Mouse (Mus musculus): ENCODE results near the gene Rassf3.

Gene Rassf3

GRCm38 (mm10) chr10:121459124-121459853, 16.9 kb downstream of the Rassf3 start:
- no peak for DNase-seq

DNA sequence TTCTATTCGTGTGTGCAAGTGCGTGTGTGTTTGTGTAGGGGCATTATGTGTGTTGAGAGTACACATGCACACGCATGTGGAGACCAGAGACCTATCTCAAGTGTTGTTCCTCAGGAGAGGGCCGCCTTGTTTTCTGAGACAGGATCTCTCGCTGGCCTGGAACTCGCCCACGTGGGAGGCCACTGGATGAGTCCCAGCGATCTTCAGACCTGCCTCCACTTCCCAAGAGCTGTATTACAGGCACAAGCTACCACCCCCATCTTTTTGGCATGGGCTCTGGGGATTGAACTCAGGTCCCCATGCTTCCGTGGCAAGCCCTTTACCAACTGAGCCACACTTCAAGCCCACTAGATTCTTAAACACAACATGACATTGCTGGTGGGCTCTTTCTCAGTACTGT, 17.7 kb downstream of the Rassf3 start:
- DNase-seq, result no peak

DNA sequence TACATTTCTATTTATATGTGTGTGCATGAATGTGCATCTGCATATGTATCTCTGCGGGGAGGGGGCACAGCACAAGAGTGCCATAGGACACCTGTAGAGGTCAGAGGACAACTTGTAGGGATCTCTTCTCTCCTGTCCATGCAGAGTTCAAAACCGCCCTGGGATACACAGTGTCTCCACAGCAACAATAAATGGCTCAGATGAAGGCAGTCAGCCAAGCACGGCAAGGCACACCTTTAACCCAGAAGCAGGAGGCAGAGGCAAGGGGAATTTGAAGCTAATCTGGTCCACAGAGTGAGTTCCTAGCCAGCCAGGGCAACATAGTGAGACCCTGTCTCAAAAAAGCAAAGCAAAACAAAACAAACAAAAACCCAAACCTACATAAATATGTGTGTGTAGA, 18.8 kb downstream of the Rassf3 start:
- no peak for DNase-seq

DNA sequence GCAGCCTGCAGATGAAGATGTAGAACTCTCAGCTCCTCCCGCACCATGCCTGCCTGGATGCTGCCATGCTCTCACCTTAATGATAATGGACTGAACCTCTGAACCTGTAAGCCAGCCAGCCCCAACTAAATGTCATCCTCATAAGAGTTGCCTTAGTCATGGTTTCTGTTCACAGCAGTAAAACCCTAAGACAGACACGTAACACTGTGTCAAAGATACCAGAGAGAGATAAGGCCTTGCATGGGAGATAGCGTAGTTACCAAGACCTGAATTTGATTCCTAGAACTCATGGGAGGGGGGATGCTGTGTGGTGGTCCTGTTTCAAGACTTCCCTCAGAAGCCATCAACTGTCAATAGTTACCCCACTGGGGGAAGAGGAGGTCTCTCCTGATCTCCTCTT, 20.6 kb downstream of the Rassf3 start:
- no peak for DNase-seq

GRCm38 (mm10) chr10:121454708-121455475, 21.3 kb downstream of the Rassf3 start:
- no peak for DNase-seq

GRCm38 (mm10) chr10:121454033-121454432, 22.1 kb downstream of the Rassf3 start:
- no peak for DNase-seq

GRCm38 (mm10) chr10:121445808-121446207, 30.3 kb downstream of the Rassf3 start:
- no peak for DNase-seq

- DNase-seq, result no peak
Measured at GRCm38 (mm10) chr10:121444198-121444597, 31.9 kb downstream of the Rassf3 start.

DNA sequence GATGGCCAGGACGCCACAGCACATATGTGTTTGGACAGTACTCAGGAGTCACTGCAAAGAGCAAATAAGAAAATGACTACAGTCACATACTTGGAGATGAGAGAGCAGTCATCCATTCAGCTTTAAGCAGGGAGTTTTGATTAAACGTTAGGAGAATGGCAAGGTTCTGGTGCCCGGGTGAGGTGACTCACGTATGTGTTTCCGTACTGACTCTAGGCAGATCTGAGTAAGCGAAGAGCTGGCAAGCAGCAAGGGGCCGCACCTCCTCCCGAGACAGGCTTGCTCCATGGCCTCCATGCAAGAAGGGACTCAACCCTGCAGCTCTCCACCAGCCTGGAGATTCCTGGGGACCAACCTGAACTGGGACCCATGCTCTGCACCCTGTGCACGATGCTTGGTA, 32.4 kb downstream of the Rassf3 start:
- DNase-seq, result no peak

DNA sequence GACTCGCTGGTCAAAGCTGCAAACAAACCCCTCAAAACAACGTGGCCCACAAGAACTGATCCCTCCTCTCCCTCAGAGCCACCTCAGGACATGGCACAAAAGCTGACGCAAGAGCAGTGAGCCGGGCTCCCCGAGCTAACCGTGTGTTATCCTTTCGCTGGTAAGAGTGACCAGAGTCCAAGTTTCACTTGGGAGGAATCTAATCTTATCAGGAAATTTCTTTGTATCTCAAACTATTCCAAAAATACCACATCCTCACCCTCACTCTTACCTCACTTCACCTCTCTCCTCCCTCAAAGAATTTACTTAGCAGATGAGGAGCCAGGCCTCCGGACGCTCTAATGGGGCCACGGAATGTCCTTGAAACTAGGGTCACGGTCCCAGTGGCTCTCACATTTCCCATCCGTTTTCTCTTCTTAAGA, 36.8 kb downstream of the Rassf3 start:
- DNase-seq, result no peak

- DNase-seq, result no peak
Measured at GRCm38 (mm10) chr10:121438109-121438508, 38.0 kb downstream of the Rassf3 start.

DNA sequence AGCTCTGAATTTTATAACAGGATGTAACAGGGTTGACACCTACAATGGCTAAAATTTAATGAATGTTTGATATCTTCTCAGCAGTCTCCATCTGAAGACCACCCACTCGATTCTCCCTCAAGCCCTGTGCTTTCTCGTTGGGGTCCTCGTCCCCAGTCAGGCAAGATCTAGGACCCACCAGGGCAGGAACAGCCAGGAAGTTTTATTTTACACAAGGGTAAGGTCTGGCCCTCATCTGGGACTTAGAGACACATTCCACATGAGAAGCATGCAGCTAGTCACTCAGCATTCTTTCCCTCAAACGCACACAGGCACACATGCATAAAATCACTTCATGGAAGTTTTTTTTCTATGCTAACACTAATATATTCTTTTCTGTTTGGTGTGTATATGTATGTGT, 39.5 kb downstream of the Rassf3 start:
- DNase-seq, result no peak

GRCm38 (mm10) chr10:121436258-121436645, 39.9 kb downstream of the Rassf3 start:
- no peak for DNase-seq

DNA sequence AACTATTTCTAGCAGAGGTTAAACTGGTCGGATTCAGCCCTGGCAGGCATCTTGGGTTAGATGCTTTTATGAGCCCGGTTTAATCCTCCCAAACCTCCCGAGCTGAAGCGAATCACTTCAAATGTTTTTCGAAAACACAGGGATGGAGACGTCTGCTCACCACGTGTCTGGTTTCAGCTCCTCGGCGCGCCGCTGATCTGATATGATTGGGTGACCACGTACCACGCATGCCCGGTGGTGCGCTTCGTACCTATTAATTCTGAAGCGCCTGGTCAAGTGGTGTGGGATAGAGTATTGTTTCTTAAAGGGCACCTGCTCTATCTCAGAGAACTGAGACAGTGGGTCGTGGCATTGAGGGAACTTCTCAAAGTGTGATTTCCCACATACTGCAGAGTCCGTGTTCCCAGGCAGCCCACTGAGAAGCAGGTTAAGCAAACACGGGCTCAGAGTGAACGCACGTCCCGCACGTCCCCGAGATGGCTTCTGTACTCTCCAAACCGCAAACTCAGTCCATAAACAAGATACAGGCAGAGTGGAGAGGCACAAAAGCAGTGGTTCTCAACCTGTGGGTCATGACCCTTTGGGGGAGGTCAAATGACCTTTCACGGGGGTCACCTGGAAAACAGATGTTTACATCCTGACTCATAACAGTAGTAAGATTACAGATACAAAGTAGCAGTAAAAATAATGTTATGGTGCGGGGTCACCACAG, 40.4 kb downstream of the Rassf3 start:
- no peak for DNase-seq

- DNase-seq, result no peak
Measured at GRCm38 (mm10) chr10:121434441-121435103, 41.6 kb downstream of the Rassf3 start.

- no peak for DNase-seq
Measured at GRCm38 (mm10) chr10:121432635-121433280, 43.4 kb downstream of the Rassf3 start.

DNA sequence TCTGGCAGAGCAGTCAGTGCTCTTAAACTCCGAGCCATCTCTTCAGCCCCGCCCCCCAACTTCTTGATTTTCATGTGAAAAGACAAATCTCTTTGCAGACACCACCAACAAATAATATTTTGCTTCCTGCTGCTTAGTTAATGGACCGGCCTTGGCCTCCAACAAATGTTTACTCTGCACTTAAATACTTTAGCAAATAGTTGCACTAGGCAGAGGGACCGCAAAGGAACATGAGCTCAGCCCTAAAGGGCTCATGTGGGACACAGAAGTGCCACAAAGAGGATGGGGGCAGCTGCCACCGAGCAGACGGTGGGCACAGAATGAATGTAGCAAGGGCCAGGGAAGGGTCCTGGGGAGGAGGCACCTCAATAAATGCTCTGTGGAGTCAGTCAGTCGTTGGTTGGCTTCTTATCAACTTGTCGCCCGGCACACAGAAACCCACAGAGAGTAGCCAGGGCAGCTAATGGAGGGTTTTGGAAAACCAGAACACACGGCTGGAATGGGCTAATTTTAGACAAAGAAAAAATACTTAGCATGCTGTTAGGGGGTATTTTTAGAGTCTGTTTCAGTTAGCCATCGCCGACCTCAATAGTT, 44.0 kb downstream of the Rassf3 start:
- no peak for DNase-seq

- DNase-seq, result no peak
Measured at GRCm38 (mm10) chr10:121430764-121431540, 45.2 kb downstream of the Rassf3 start.

GRCm38 (mm10) chr10:121429981-121430682, 46.0 kb downstream of the Rassf3 start:
- no peak for DNase-seq

GRCm38 (mm10) chr10:121429581-121429980, 46.6 kb downstream of the Rassf3 start:
- no peak for DNase-seq

DNA sequence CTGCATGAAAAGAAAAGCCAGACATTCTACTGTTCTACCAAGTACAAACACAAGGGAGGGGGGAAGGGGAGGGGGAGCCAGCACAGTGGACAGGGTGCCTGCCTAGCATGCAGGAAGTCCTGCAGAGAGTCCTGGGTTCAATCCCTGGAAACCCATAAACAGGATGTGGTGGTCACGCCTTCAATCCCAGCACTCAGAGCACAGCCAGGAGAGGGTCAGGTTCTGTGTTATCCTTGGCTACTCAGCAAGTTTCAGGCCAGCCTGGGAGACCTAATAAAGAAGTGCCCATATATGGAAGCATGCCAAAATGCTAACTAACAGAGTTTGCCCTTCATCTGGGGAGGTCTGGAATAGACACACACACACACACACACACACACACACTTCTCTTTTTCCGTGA, 47.1 kb downstream of the Rassf3 start:
- DNase-seq, result no peak

All from thymus, adult 18-20 months (tissue).